Mouse (Mus musculus) forebrain, postnatal 0 days (tissue): ENCODE measurements around the gene Scaf1. TPM values are rescaled to one million over a fixed set of nuclear protein-coding genes. Genes with fewer than 3 reads are reported as not detected.

Experiments
- ATAC-seq: fragments of 200-750 bp; cut with Nextera tagmentation; 2 replicates; pipeline ENCODE4 v1.8.0; 2017; ENCODE audit warnings: mild to moderate bottlenecking, moderate library complexity
- DNase-seq: peaks from one replicate; pipeline ENCODE4 v3.0.0-alpha.2; 2015
- H3K27ac ChIP-seq: fragments of 300-500 bp; sonication (generic); 2 replicates; pipeline ENCODE4 v1.5.1; 2014; ENCODE audit warnings: low read depth, mild to moderate bottlenecking, antibody characterized with exemption, low read length, moderate library complexity, mixed read lengths
- H3K27me3 ChIP-seq: fragments of 300-500 bp; sonication (generic); 2 replicates; pipeline ENCODE4 v1.6.1; 2014; ENCODE audit warnings: mild to moderate bottlenecking, low read length, mixed read lengths; ENCODE audit not compliant: insufficient read depth
- H3K36me3 ChIP-seq: fragments of 300-500 bp; sonication (generic); 2 replicates; pipeline ENCODE4 v1.6.1; 2014; ENCODE audit warnings: mild to moderate bottlenecking, moderate library complexity; ENCODE audit not compliant: insufficient read depth
- H3K4me1 ChIP-seq: fragments of 300-500 bp; sonication (generic); 2 replicates; pipeline ENCODE4 v1.6.1; 2014; ENCODE audit warnings: antibody characterized with exemption; ENCODE audit not compliant: insufficient read depth
- H3K4me2 ChIP-seq: fragments of 300-500 bp; sonication (generic); 2 replicates; pipeline ENCODE4 v1.6.1; 2014; ENCODE audit warnings: low read depth, mild to moderate bottlenecking, moderate library complexity
- H3K4me3 ChIP-seq: fragments of 300-500 bp; sonication (generic); 2 replicates; pipeline ENCODE4 v1.5.1; 2014; ENCODE audit warnings: low read depth, low read length, mixed read lengths
- H3K9ac ChIP-seq: fragments of 300-500 bp; sonication (generic); 2 replicates; pipeline ENCODE4 v1.6.1; 2014; ENCODE audit warnings: mild to moderate bottlenecking
- H3K9me3 ChIP-seq: fragments of 300-500 bp; sonication (generic); 2 replicates; pipeline ENCODE4 v1.6.1; 2016; ENCODE audit warnings: low read length
- CTCF ChIP-seq: sonication (generic); IDR thresholded peaks from 2 replicates; pipeline ENCODE4 v1.5.1; 2016; ENCODE audit warnings: antibody characterized with exemption, control low read depth, low read depth
- WGBS: fragments of 180-500 bp; shearing (Covaris S2); extraction: QIAGEN DNeasy Blood & Tissue Kit; methylation state at CpG from one replicate; pipeline ENCODE4 v1.1.7; 2014; 5-methylcytosine and 5-hydroxymethylcytosine counted together
- polyA plus RNA-seq: library from polyadenylated mRNA; unstranded; fragments of >200 nt; fragmentation: Nextera tagmentation; extraction: Ambion mirVana; gene quantifications from 2 replicates; pipeline ENCODE4 v1.2.1, GENCODE M21; 2015
- total RNA-seq: library from RNA; depleted of rRNA; stranded (reverse); fragments of >200 nt; gene quantifications from 2 replicates; pipeline ENCODE4 v1.2.3, GENCODE M21; 2014

Gene Scaf1
- total and polyA plus RNA-seq, 2 experiments from 2014 or later = 50.0 to 72.5 TPM

DNA sequence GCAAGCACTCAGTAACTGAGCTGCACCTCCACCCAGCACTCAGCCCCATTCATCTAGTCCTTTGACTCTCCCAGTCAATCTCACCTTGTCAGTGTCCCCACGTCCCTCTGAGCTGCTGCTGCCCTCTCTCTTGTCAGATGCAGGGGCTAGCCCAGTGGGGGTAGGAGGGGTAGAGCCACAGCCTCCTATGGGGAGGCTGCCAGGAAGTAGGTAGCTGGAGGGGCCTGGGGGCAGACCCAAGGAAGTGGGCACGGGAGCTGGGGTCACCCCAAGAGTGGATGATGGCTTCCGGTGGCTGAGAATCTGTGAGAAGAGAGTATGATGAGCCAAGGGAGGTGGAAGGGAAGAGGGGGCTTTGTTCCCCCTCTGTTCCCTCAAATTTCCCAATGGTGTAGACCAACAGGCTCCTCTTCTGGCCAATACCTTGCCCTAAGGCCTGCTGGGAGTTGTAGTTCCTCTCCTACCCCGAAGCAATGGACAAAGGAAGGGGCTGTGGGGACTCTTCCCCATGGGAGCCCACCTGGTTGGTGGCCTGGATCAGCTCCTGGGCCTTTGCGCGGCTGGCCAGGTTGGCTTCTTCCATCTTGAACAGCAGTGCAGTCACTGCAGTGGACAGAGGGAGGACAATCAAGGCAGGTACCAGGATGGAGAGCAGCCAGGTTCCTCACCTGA lies 10.7 kb downstream of the Scaf1 start:
- H3K4me2 ChIP-seq = no peak overlapping the region
- no peaks in the 10 kb centered on the region for H3K27me3 ChIP-seq
- H3K4me1 ChIP-seq = no peaks in the 10 kb centered on the region
- no peak overlapping the region for H3K27ac ChIP-seq
- H3K9ac ChIP-seq = no peak overlapping the region
- no peaks in the 10 kb centered on the region for H3K9me3 ChIP-seq
- no peak overlapping the region for H3K4me3 ChIP-seq
- TF ChIP-seq CTCF = no peak
- H3K36me3 ChIP-seq = peaks cover 96% of the 10 kb centered on the region
- ATAC-seq (no peak), DNase-seq (no peak)
- 92% methylated on average over 6 of the region's 6 CpGs for WGBS

- no peak overlapping the region for H3K9ac ChIP-seq
- DNase-seq = no peak
- H3K9me3 ChIP-seq = no peaks in the 10 kb centered on the region
- no peak overlapping the region for H3K4me2 ChIP-seq
- TF ChIP-seq CTCF = no peak
- H3K4me3 ChIP-seq = no peak overlapping the region
- no peak for ATAC-seq
- peaks cover 91% of the 10 kb centered on the region for H3K36me3 ChIP-seq
- H3K27ac ChIP-seq = no peak overlapping the region
- H3K27me3 ChIP-seq = no peaks in the 10 kb centered on the region
- no peaks in the 10 kb centered on the region for H3K4me1 ChIP-seq
- 83% methylated on average over 3 of the region's 3 CpGs for WGBS
Measured at GRCm38 (mm10) chr7:45004546-45004945, 11.6 kb downstream of the Scaf1 start.

GRCm38 (mm10) chr7:45002440-45002839 lies 13.7 kb downstream of the Scaf1 start:
- Histone ChIP-seq H3K9ac (no peak overlapping the region), H3K4me1 (peaks cover 4% of the 10 kb centered on the region; the same call in 1 of the 2 replicates), H3K27ac (no peak overlapping the region), H3K36me3 (peaks cover 70% of the 10 kb centered on the region), H3K4me3 (no peak overlapping the region), H3K9me3 (no peaks in the 10 kb centered on the region), H3K27me3 (no peaks in the 10 kb centered on the region), H3K4me2 (no peak overlapping the region)
- TF ChIP-seq CTCF = no peak
- WGBS = 84% methylated on average over 7 of the region's 7 CpGs
- no peak for ATAC-seq
- DNase-seq = no peak

GRCm38 (mm10) chr7:45000539-45001114 lies 15.5 kb downstream of the Scaf1 start:
- Histone ChIP-seq H3K36me3 (peaks cover 51% of the 10 kb centered on the region), H3K4me3 (no peak overlapping the region), H3K27me3 (no peaks in the 10 kb centered on the region), H3K9ac (no peak overlapping the region), H3K27ac (no peak overlapping the region), H3K4me1 (peaks cover 4% of the 10 kb centered on the region; the same call in 1 of the 2 replicates), H3K9me3 (no peaks in the 10 kb centered on the region), H3K4me2 (no peak overlapping the region)
- no peak for TF ChIP-seq CTCF
- WGBS = 84% methylated on average over 21 of the region's 21 CpGs
- DNase-seq (no peak), ATAC-seq (no peak)

- 86% methylated on average over 11 of the region's 11 CpGs for WGBS
- Histone ChIP-seq H3K4me2 (no peak overlapping the region), H3K4me1 (peaks cover 4% of the 10 kb centered on the region; the same call in 1 of the 2 replicates), H3K9me3 (no peaks in the 10 kb centered on the region), H3K36me3 (peaks cover 45% of the 10 kb centered on the region), H3K9ac (no peak overlapping the region), H3K4me3 (no peak overlapping the region), H3K27ac (no peak overlapping the region), H3K27me3 (no peaks in the 10 kb centered on the region)
- no peak for TF ChIP-seq CTCF
- DNase-seq (no peak), ATAC-seq (no peak)
Measured at GRCm38 (mm10) chr7:44999753-45000152, 16.4 kb downstream of the Scaf1 start.

GRCm38 (mm10) chr7:44998501-44998955 lies 17.6 kb downstream of the Scaf1 start, which contains the start of gene Bcl2l12:
Bcl2l12 (minus strand) TSS chr7:44998712.
- TF ChIP-seq CTCF = no peak
- no peak for ATAC-seq
- H3K9ac ChIP-seq = peak within 1 kb of the TSS; percentile 62
- no peaks in the 10 kb centered on the region for H3K9me3 ChIP-seq
- peak within 1 kb of the TSS; percentile 53 for H3K4me3 ChIP-seq
- H3K36me3 ChIP-seq = peaks cover 35% of the 10 kb centered on the region
- 4% methylated on average over 18 of the region's 18 CpGs for WGBS
- H3K27ac ChIP-seq = peak within 1 kb of the TSS; percentile 80
- H3K27me3 ChIP-seq = no peaks in the 10 kb centered on the region
- peak within 1 kb of the TSS; percentile 88 for H3K4me2 ChIP-seq
- no peak for DNase-seq
- H3K4me1 ChIP-seq = peaks cover 4% of the 10 kb centered on the region; the same call in 1 of the 2 replicates

- ATAC-seq (no peak), DNase-seq (no peak)
- Histone ChIP-seq H3K27me3 (no peaks in the 10 kb centered on the region), H3K36me3 (peaks cover 29% of the 10 kb centered on the region), H3K9me3 (no peaks in the 10 kb centered on the region), H3K27ac (peak overlapping the region; percentile 80), H3K9ac (peak overlapping the region; percentile 62), H3K4me2 (peak overlapping the region; percentile 88), H3K4me1 (peaks cover 4% of the 10 kb centered on the region; the same call in 1 of the 2 replicates), H3K4me3 (peak overlapping the region; percentile 53)
- WGBS = 5% methylated on average over 15 of the region's 15 CpGs
- TF ChIP-seq CTCF = no peak
Measured at GRCm38 (mm10) chr7:44997940-44998428, 18.2 kb downstream of the Scaf1 start.
